Mouse (Mus musculus) neural tube, embryonic 11.5 days (tissue): ENCODE measurements around the gene Gm21983. TPM values are rescaled to one million over a fixed set of nuclear protein-coding genes. Genes with fewer than 3 reads are reported as not detected.
A peak's percentile ranks its signal among the peaks of the same experiment; 100 is the strongest.

Source experiments
- ATAC-seq: fragments of 200-750 bp; cut with Nextera tagmentation; 2 replicates; pipeline ENCODE4 v1.8.0; 2017; ENCODE audit warnings: moderate number of reproducible peaks, mild to moderate bottlenecking, moderate TSS enrichment, moderate library complexity; ENCODE audit not compliant: insufficient read depth, low FRiP score, low TSS enrichment
- DNase-seq: peaks from one replicate; pipeline ENCODE4 v3.0.0-alpha.2; 2015; ENCODE audit warnings: low spot score
- H3K27ac ChIP-seq: fragments of 300-500 bp; sonication (generic); 2 replicates; pipeline ENCODE4 v1.5.1; 2014; ENCODE audit warnings: low read depth, mild to moderate bottlenecking, low read length
- H3K27me3 ChIP-seq: fragments of 300-500 bp; sonication (generic); 2 replicates; pipeline ENCODE4 v1.6.1; 2014; ENCODE audit warnings: mild to moderate bottlenecking, low read length, mixed read lengths; ENCODE audit not compliant: control insufficient read depth, insufficient read depth
- H3K36me3 ChIP-seq: fragments of 300-500 bp; sonication (generic); 2 replicates; pipeline ENCODE4 v1.6.1; 2014; ENCODE audit warnings: mild to moderate bottlenecking, low read length, moderate library complexity, mixed read lengths; ENCODE audit not compliant: control insufficient read depth, insufficient read depth
- H3K4me1 ChIP-seq: fragments of 300-500 bp; sonication (generic); 2 replicates; pipeline ENCODE4 v1.6.1; 2014; ENCODE audit warnings: low read length, mixed read lengths; ENCODE audit not compliant: control insufficient read depth, insufficient read depth
- H3K4me2 ChIP-seq: fragments of 300-500 bp; sonication (generic); 2 replicates; pipeline ENCODE4 v1.6.1; 2014; ENCODE audit warnings: low read depth, mild to moderate bottlenecking, moderate library complexity
- H3K4me3 ChIP-seq: fragments of 300-500 bp; sonication (generic); 2 replicates; pipeline ENCODE4 v1.5.1; 2014; ENCODE audit warnings: low read depth, low read length
- H3K9ac ChIP-seq: fragments of 300-500 bp; sonication (generic); 2 replicates; pipeline ENCODE4 v1.6.1; 2014; ENCODE audit warnings: mild to moderate bottlenecking, low read length
- H3K9me3 ChIP-seq: fragments of 300-500 bp; sonication (generic); 2 replicates; pipeline ENCODE4 v1.6.1; 2016; ENCODE audit warnings: low read length; ENCODE audit not compliant: control insufficient read depth
- WGBS: fragments of 180-500 bp; shearing (Covaris S2); extraction: QIAGEN DNeasy Blood & Tissue Kit; methylation state at CpG from one replicate; pipeline ENCODE4 v1.1.7; 2014; 5-methylcytosine and 5-hydroxymethylcytosine counted together
- polyA plus RNA-seq: library from polyadenylated mRNA; unstranded; fragments of >200 nt; fragmentation: Nextera tagmentation; extraction: Ambion mirVana; gene quantifications from 2 replicates; pipeline ENCODE4 v1.2.1, GENCODE M21; 2014

The Gm21983 gene
- polyA plus RNA-seq, result not detected in 2 replicates

GRCm38 (mm10) chr7:27180837-27181695, at the start of gene Gm21983, which contains the start of gene Mia:
TSS of gene Gm21983 (minus strand) at chr7:27181086.
TSS of gene Mia (minus strand) at chr7:27181157.
- H3K4me2 ChIP-seq, result no peak within 1 kb of the TSS
- peaks cover 5% of the 10 kb centered on the region for H3K4me1 ChIP-seq
- peaks cover 15% of the 10 kb centered on the region for H3K36me3 ChIP-seq
- no peaks in the 10 kb centered on the region for H3K27me3 ChIP-seq
- no peak within 1 kb of the TSS for H3K9ac ChIP-seq
- no peak for ATAC-seq
- WGBS, result 71% methylated on average over 14 of the region's 14 CpGs
- H3K9me3 ChIP-seq, result no peaks in the 10 kb centered on the region
- H3K4me3 ChIP-seq, result no peak within 1 kb of the TSS
- DNase-seq, result peak; percentile 4
- H3K27ac ChIP-seq, result no peak within 1 kb of the TSS

DNA sequence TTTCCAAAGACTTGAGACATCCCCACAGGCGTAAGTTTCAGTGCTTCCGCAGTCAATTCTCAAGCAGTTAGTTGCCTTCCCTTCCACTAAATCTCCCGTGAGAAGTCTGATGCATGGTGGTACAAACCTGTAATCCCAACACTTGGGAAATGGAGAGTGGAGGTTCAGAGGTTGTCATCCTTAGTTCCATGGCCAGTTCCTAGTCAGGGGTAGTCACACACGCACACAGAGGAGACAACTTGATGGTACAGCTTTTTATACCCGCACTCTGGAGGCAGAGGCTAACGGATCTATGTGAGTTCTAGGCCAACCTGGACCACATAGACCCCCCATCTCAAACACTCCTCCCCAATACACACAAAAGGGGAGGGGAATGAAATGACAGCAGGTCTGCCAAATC, 48.0 kb upstream of the Gm21983 start:
- DNase-seq (no peak), ATAC-seq (no peak)
- no peaks in the 10 kb centered on the region for H3K36me3 ChIP-seq
- H3K27ac ChIP-seq, result peak overlapping the region; percentile 36; the same call in 1 of the 2 replicates
- peak overlapping the region; percentile 72 for H3K4me2 ChIP-seq
- no peaks in the 10 kb centered on the region for H3K9me3 ChIP-seq
- H3K9ac ChIP-seq, result peak overlapping the region; percentile 74
- H3K4me1 ChIP-seq, result peaks cover 25% of the 10 kb centered on the region
- 17% methylated on average over 6 of the region's 6 CpGs for WGBS
- peak overlapping the region; percentile 89 for H3K4me3 ChIP-seq
- no peaks in the 10 kb centered on the region for H3K27me3 ChIP-seq

GRCm38 (mm10) chr7:27228281-27228821, 47.5 kb upstream of the Gm21983 start, which contains the start of gene Itpkc:
TSS of gene Itpkc (minus strand) at chr7:27228661.
- DNase-seq (peak; percentile 96), ATAC-seq (peak; percentile 70)
- Histone ChIP-seq H3K36me3 (no peaks in the 10 kb centered on the region), H3K9ac (peak within 1 kb of the TSS; percentile 74), H3K27me3 (no peaks in the 10 kb centered on the region), H3K9me3 (no peaks in the 10 kb centered on the region), H3K4me3 (peak within 1 kb of the TSS; percentile 89), H3K27ac (peak within 1 kb of the TSS; percentile 60), H3K4me1 (peaks cover 21% of the 10 kb centered on the region), H3K4me2 (peak within 1 kb of the TSS; percentile 72)
- WGBS, result under 1% methylated on average over 49 of the region's 49 CpGs

DNA sequence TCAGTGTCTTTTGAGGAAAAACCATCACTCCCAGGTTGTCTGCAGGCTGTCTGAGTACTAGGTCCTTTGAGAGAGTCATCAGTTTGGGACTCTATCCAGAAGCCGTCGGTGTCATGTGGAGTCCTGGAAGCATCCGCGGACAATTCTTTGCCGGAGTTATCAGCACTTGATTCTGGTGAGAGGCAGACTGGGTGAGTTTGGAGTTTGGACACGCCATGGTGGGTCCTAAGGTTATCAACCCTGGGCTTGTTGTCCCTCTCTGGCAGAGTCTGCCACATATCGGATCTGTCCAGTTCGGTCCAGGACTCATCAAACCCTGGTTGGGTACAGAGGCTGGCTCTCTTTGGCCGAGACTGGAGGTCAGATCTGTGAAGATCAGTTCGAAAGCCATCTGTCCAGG, 46.8 kb upstream of the Gm21983 start:
- Histone ChIP-seq H3K36me3 (no peaks in the 10 kb centered on the region), H3K4me2 (peak overlapping the region; percentile 72), H3K4me3 (peak overlapping the region; percentile 89), H3K9ac (peak overlapping the region; percentile 74), H3K4me1 (peaks cover 21% of the 10 kb centered on the region), H3K27me3 (no peaks in the 10 kb centered on the region), H3K9me3 (no peaks in the 10 kb centered on the region), H3K27ac (no peak overlapping the region)
- peak; percentile 17; the same call in 1 of the 2 replicates for ATAC-seq
- 9% methylated on average over 10 of the region's 10 CpGs for WGBS
- DNase-seq, result no peak

- ATAC-seq, result no peak
- no peak overlapping the region for H3K27ac ChIP-seq
These were observed 46.4 kb upstream of the Gm21983 start for GRCm38 (mm10) chr7:27227276-27227675.

DNA sequence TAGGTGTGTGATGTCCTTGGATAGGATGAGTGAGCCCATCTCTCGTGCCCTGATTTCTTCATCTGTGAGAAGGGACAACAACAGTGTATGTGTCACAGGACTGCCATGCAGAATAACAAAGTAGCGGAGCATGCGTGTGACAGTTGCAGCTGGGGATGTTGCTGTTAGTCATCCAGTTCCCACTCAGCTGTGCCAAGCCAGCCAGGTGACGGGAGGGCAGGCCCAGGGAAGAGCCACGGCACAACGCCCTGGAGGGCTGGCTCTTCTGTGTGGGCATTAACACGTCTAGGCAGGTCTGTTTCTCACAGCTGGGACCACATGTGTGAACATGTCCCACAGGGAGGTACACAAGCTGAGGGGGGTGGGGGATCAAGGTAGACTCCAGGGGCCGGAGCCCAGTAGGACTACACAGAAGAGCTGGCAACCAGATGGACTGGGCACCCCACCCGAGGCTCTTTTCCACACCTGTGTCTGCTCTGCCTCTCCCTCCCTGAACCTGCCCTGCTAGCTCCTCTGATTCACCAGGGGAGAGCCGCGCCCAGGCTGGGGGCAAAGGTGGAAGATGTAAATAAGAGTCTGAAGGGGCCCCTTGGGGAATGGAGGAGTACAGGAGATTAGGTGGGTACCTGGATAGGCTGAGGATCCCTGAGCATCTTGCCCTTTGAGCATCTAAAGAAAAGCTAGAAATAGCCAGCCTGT, 44.1 kb upstream of the Gm21983 start:
- ATAC-seq (no peak), DNase-seq (no peak)
- no peaks in the 10 kb centered on the region for H3K27me3 ChIP-seq
- H3K4me3 ChIP-seq, result no peak overlapping the region
- H3K9ac ChIP-seq, result peak overlapping the region; percentile 29; the same call in 1 of the 2 replicates
- no peaks in the 10 kb centered on the region for H3K36me3 ChIP-seq
- peaks cover 21% of the 10 kb centered on the region for H3K4me1 ChIP-seq
- no peak overlapping the region for H3K27ac ChIP-seq
- H3K9me3 ChIP-seq, result no peaks in the 10 kb centered on the region
- 84% methylated on average over 11 of the region's 11 CpGs for WGBS
- peak overlapping the region; percentile 22 for H3K4me2 ChIP-seq

More at GRCm38 (mm10) chr7:27227276-27227675, 46.4 kb upstream of the Gm21983 start:
- Histone ChIP-seq H3K4me2 (peak overlapping the region; percentile 72), H3K4me1 (peaks cover 21% of the 10 kb centered on the region), H3K9me3 (no peaks in the 10 kb centered on the region), H3K27me3 (no peaks in the 10 kb centered on the region), H3K9ac (peak overlapping the region; percentile 74), H3K4me3 (peak overlapping the region; percentile 89), H3K36me3 (no peaks in the 10 kb centered on the region)
- no peak for DNase-seq
- WGBS, result 29% methylated on average over 9 of the region's 9 CpGs

GRCm38 (mm10) chr7:27222538-27222937, 41.7 kb upstream of the Gm21983 start:
- Histone ChIP-seq H3K4me2 (no peak overlapping the region), H3K9me3 (no peaks in the 10 kb centered on the region), H3K9ac (no peak overlapping the region), H3K27me3 (no peaks in the 10 kb centered on the region), H3K36me3 (no peaks in the 10 kb centered on the region), H3K4me1 (peaks cover 21% of the 10 kb centered on the region), H3K27ac (no peak overlapping the region), H3K4me3 (no peak overlapping the region)
- 81% methylated on average over 1 of the region's 1 CpGs for WGBS
- no peak for ATAC-seq
- DNase-seq, result no peak

DNA sequence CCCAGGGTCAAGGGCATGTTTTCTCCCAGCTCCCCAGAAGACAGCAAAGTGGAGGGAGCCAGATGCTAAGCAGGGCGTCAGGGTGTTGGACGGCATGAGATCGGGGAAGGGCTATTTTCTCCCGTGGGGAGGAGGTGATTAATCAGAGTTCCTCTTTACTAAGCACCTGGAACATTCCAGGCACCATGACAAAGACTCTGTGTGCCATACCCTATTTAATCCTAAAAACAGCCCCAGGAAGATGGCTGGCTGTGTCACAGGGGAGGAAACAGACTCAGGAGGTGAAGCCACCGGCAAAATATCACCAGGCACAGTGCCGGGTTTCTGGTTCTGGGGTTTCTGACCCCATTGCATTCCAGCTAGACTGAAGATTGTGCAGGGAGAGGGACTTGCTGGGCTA, 41.1 kb upstream of the Gm21983 start:
- no peaks in the 10 kb centered on the region for H3K9me3 ChIP-seq
- H3K36me3 ChIP-seq, result 0 out of 2 replicates have a peak, but pooled peaks cover under 1% of the 10 kb centered on the region
- H3K27ac ChIP-seq, result no peak overlapping the region
- peaks cover 16% of the 10 kb centered on the region for H3K4me1 ChIP-seq
- H3K4me2 ChIP-seq, result no peak overlapping the region
- no peak overlapping the region for H3K4me3 ChIP-seq
- DNase-seq (no peak), ATAC-seq (no peak)
- WGBS, result 82% methylated on average over 6 of the region's 6 CpGs
- no peak overlapping the region for H3K9ac ChIP-seq
- no peaks in the 10 kb centered on the region for H3K27me3 ChIP-seq
